Mouse (Mus musculus): ENCODE data around the gene Cpa2.
A peak's percentile ranks its signal among the peaks of the same experiment; 100 is the strongest.

Cpa2 gene

DNA sequence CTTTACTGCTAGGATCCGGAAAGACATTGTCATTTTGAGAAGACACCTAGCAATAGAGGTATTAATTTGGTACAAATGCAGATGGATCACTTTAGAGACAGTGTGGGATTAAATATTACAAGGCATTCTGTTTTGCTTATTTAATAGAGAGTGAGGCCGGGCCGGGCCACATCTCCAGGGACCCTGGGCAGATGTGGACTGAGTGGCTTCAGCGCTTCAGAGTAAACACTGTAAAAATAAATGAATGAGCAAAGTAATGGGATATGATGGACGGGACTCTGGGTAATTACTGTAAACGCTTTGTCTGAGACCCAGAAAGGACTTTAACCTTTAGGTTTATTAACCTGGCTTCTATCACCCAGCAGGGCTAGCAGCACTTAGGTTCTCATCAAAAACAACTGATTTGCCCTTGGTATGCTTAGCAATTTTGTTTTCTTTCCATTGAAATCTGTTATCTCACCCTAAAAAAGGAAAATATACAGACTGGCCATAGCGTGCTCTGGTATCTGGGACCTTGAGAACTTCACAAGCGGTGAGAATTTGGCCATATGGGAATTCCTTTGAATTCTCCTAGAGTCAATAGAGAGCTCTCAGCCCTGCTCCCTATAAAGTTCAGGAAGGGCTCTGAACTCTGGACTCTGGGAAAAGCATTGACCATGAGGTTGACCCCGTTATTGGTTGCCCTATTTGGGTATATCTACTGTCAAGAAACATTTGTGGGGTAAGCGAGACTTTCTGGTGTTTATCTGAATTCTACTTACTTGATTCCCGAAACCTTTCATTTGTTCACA, at the start of gene Cpa2:
Cpa2 (plus strand) TSS at position 574 of the 791 bp plus-strand sequence.
- DNase-seq (ENCODE audit: low spot score in 2 of 2) = no peak

DNA sequence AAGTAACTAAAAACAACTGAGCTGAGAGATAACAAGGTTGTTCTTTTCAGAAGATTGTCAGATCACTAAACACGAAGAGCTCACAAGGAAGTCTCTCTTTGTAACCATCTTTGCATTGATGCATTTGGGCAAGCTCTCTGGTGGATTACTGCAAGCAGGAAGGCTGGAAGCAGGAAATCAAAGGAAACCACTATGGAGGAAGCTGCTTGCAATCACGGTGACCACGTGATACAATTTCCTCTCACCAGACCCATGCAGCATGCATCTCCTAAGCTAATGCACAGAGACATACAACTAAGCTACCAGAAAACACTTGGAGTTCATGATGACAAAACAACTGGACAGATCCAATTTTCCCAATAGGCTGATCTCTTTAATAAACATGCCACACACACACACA, 42.3 kb upstream of the Cpa2 start:
- DNase-seq (ENCODE audit: low spot score in 2 of 2) = no peak

DNA sequence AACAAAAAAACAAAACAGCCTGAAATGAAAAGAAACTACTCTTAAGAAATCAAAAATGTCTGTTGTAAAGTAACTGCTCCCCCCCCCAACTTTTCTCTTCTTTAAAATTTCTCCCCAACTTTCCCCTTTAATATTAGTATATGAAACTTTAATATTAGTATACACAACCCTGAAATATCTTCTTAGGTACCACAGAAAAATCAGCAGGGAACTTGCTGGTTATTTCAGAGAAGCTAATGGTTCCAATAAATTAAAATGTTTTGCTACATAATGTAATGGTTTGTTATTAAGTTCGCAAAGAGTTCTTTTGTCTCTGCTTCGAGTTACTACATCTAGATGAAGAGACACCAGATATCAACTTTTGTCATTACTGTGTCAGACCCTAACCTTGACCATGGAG, 32.6 kb upstream of the Cpa2 start:
- DNase-seq (ENCODE audit: low spot score in 2 of 2) = no peak

DNA sequence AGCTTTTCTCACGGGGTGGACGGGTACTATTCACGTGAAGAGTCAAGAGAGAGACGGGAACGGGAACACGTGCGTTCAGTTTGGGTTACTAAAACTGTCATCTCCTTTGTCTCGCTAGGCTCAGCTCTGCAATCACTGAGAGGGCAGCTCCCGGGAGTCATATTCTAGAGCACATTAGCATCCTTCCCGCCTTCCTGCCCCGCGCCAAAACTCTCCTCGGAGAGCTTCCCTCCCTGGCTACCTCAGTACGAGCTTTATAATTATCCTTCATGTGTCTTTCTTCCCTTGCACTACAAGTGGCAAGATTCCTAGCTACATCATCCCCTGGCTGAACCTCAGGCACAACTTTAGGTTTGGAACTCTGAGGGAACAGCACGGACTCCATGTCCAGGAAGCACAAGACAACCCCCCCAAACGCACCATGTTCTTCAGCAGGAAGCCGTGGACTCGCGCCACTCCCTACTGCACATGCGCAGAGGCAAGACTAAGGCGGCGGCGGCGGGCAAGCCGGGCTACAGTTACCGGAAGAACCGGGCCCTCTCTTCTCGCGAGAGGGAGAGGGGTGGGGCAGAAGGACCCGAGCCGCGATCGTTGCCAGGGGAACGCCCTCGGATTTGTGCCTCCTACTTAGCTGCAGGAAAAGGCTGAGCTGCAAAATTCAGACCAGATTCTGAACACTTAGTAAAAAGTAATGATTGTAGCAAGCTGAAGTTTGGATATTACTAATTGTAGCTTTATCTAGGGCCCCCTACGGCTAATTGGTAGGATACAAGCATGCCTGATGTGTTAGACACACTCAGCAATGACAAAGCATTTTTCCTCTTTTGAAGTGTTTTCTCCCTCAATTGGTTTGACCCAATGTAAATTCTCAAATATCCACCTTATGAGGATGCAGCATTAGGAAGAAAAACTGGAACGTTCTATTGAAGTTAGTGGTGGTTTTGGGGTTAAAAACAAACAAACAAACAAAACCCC, 31.8 kb upstream of the Cpa2 start, which contains the start of the genes Tmem209 and Ssmem1:
Tmem209 (minus strand) TSS at position 519 of the 975 bp plus-strand sequence.
Ssmem1 (plus strand) TSS at position 585 of the 975 bp plus-strand sequence.
- DNase-seq (ENCODE audit: low spot score in 2 of 2) = peak; percentile 99 to 100

DNA sequence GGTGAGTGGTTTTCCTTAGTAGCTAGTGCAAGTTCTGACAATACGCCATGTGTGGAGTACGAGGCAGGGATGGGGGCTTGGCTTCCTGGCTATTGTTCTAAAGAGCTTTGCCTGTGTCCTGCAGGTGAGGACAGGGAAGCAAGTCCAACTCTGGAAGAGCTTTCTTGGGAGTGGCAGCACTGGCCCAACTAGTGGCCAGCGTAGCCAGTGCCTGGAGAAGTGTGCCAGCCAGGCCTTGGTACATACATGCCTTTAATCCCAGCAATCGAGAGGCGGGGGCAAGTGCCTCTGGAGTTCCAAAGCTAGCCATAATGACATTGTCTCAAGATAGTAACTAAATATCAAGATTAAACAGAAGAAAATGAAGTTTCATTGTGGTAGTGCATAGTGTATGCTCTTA, 31.1 kb upstream of the Cpa2 start:
- peak in 1 of 2 experiments; percentile 36 for DNase-seq (ENCODE audit: low spot score in 2 of 2)

DNA sequence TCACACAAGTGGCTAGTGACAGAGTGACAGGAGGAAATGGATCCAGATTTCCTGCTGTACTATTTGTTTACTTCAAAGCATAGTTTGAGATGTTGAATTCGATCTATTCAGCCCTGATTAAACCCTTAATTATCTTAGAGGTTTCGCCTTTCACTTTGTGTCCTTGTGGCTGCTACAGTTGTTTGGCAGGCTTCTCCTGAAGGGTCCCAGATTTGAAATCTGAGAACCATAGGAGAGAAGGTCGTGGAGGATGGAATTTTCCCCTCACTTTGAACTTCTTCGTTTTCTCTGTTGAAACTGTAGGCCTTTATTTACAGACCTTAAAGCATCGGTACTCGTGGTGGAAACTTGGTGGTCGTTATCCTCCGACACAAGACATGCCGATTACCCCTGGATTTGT, 27.1 kb upstream of the Cpa2 start:
- DNase-seq (ENCODE audit: low spot score in 2 of 2) = no peak

DNA sequence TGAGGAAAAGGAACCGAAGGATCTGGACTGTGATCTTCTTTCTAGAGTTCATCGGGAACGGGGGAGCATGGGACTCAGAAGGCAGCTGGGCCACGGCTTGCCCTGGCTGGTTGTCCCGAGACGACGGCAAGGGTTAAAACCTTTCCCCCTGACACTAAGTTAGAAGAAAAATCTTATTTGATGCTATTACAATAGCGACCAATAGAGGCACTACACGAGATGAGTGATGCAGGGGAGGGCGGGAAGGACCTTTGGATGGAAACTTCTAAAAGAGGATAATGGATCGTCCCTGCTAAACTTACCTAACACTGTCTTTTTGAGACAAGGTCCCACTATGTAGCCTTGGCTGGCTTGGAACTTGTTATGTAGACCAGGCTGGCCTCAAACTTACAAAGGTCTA, 21.0 kb upstream of the Cpa2 start:
- no peak for DNase-seq (ENCODE audit: low spot score in 2 of 2)

DNA sequence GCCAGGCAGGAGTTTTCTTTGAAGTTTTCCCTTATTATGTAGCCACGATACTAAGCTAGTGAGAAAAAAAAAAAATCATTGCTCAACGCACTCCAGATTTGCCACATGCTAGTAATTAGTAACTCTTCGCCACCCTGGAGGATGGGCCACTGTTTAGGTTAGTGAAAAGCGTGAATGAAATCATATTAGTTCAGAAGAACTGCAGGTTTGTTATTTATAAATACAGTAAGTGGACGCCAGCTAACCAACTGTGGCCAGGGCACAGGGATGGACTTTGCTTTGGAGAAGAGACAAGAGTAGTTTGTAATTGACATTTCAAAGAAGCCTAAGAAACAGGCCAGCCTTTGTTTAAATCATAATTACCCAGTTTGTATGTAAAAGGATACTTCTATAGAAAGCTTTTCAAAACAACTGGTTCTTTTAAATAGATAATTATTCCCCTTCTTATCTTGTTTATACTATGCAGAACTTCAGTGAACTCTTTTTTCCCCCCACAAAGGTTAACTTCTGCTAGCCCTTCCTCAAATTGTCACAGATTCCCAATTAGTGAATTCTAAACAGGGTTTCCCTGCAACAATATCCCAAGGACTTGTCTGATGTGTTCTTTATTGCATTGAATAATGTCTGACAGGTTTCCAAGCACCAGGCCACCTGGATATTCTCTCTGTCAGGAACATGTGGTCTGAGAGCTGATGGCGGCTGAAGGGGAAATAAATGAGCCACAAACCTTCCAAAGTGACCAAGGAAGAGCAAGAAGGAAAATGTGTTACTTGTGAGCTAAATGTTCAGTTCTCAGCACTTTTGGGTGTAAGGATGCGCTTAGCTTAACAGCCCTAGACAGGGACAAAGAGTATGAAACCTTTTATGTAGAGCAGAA, 15.7 kb upstream of the Cpa2 start:
- no peak for DNase-seq (ENCODE audit: low spot score in 2 of 2)

DNA sequence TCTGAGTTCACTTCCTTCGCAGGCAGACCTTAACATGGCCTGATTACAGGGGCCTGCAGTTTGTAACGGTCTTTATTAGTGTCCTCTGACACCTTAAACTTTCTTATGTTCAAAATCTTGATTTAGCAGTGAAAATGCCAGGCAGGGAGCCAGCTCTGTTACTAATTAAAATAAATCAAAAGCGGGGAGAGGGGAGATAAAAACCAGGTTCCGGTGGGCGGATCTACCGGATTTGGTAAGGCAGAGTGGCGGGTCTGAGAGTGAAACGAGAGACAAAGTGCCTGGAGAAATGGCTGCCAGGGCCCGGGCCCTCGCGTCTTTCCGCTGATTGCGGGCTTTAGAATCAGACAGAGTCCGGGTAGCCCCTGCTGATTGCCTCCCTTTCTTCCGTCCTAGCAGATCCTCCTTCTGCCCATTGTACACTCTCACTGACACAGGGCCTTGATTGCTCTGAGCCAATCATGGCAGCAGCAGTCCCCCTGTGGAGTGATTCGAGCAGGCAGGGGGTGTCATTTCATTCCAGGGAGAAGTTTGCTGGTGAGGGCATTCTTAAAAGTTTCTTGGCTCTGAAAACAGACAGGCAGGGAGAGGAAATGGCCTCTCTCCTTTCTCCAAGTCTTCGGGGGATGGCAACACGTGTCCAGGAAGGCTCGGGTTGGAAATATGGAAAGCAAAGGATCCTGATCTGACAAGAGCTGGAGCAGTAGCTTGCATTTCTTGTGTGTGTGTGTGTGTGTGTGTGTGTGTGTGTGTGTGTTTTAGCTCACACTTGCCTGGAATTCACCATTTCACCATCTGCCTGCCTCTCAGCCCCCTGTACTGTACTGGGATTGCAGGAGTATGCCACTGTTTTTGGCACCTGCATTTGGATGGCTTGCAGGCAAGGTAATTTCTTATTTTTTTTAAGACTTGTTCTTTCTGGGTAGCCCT, 14.5 kb upstream of the Cpa2 start:
- no peak for DNase-seq (ENCODE audit: low spot score in 2 of 2)

DNA sequence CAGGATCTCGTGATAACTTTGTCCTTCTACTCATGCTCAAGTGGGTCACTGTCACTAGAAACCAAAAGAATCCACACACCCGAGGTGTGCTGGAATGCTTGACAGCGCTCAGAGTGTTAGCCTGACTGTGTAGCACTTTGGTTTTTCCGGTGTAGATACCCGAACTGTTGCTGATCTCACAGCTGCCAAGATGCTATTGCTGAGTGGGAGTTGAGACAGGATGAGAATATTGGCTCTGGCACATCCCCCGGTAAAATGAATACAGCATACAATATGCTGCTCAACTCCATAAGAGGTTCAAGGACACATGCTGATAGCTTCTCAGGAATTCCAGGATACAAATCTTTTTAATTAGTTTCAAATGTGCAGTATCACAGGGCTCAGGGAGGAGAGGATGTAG, 12.6 kb upstream of the Cpa2 start:
- peak in 1 of 2 experiments; percentile 51 for DNase-seq (ENCODE audit: low spot score in 2 of 2)

DNA sequence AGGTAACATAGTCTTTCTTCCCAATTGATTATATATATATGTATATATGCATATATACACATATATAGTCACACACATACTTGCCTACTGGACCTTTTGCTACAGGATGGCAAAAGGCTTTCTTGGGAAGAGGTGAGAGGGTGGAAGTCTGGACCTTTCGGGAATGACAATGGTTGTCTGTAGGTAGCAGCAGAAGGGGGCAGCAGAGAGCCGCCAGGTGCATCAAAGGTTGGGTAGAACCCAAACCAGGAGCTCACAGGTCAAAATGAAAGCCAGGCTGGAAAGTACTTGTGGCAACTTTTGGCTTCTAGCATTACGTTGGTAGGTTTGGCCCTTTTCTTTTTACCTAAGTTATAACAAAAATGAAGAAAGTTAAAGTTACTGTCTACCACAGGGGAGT, 6.0 kb upstream of the Cpa2 start:
- DNase-seq (ENCODE audit: low spot score in 2 of 2) = no peak

DNA sequence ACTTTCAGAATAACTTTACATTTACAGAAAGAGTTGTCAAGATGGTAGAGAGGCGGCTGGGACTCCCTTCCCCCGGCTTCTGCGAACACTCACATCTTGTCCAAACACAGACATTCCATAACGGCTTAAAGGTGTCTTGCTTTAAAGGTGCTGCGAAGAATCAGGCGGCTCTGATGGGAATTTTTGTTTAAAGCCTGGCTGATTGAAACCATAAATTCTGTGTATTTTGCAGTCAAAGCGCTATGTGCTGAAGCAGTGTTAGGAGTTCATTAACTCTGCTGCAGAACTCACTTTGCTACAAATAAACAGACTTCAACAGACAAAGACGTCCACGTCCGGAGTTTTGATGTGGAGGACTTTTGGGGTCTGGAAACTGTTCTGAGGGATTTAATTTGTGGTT, 3.1 kb upstream of the Cpa2 start:
- no peak for DNase-seq (ENCODE audit: low spot score in 2 of 2)

DNA sequence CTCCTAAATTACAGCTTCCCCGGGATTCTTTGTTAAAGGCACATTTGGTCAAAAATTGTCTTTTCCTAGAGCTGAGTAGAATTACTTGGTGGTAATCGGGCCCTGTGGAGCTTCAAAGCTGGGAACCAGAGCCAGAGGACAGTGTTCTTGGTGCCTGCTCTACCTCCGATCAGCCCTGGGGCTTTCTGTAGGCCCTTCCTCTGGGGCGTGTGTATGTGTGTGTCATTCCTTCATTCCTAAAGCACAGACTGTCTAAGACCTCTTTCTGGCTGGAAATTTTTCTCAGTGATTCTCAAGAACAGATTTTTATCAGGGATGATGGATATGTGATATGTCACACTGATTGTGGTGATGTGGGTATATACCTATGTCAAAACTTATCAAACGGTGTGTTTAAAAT, 2.6 kb upstream of the Cpa2 start:
- no peak for DNase-seq (ENCODE audit: low spot score in 2 of 2)

DNA sequence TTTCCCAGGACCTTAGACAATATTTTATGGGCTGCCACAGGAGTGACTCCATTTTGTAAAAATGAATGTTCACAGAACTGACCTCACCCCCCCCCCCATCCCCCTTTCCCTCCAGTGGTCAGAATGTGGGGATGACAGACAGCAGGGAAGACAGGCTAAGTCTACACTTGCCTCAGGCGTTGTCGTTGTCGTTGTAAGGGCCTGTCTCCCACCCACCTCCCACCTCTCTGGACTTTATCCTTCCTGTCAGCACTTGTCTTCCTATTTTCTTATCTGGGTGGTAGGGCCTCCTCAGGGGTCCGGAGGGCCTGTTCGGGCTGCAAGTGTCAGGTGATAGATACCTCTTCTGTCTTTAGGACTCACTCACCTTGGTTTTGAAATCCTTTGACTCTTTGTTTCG, 895 bp downstream of the Cpa2 start:
- no peak for DNase-seq (ENCODE audit: low spot score in 2 of 2)

DNA sequence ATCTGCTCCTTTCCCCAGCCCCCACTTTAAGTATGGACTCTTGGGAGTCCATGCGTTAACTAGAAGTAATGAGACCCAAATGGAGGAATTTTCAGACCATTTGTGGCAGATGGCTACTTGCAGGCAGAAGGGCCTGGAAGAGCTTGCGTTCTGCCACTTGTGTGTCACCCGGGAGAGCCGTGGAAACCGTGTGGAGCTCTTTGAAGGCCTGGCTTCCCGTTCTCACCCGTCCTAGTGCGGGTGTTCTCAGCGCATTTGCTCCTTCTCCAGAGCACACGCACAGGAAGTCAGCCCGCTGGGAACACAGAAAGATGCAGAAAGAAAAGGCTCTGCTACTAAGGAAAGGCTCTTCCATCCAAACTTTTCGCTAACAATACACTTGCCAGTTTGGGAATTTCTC, 1.7 kb downstream of the Cpa2 start:
- DNase-seq (ENCODE audit: low spot score in 2 of 2) = no peak

DNA sequence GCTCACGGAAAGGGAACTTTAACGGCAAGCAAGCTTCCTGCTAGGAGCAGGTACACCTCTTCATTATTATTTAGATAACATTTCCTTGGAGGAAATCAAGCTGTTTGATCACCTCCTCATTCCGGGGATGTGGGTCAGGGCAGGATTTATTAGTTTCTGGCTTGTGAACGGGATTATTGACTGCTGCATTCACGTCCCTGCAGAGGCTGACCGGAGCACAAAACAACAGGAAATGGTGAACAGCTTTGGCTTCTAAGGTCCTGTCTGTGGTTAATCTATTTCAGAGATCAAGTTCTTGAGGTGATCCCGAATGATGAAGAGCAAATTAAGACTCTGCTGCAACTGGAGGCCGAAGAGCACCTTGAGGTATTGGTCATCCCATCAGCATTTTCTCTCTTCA, 2.5 kb downstream of the Cpa2 start:
- no peak for DNase-seq (ENCODE audit: low spot score in 2 of 2)

DNA sequence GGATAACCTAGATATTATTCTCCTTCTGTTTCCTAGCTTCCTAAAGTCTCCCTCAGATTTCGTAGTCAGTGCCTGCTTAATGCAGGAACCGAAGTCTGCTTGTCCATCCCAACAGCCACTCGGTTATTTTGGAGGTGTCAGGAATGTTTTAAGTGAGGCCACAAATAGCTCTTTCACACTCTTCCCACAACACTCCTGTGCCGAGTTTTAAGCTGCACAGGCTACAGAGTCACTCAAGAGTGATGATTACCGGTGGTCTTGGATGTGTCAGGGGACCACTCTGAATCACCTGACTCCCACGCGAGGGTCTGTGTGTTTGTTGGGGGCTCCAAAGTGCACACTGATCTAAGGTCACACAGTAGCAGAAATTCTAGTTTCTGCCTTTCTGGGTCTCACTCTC, 4.3 kb downstream of the Cpa2 start:
- peak in 1 of 2 experiments; percentile 51 for DNase-seq (ENCODE audit: low spot score in 2 of 2)

DNA sequence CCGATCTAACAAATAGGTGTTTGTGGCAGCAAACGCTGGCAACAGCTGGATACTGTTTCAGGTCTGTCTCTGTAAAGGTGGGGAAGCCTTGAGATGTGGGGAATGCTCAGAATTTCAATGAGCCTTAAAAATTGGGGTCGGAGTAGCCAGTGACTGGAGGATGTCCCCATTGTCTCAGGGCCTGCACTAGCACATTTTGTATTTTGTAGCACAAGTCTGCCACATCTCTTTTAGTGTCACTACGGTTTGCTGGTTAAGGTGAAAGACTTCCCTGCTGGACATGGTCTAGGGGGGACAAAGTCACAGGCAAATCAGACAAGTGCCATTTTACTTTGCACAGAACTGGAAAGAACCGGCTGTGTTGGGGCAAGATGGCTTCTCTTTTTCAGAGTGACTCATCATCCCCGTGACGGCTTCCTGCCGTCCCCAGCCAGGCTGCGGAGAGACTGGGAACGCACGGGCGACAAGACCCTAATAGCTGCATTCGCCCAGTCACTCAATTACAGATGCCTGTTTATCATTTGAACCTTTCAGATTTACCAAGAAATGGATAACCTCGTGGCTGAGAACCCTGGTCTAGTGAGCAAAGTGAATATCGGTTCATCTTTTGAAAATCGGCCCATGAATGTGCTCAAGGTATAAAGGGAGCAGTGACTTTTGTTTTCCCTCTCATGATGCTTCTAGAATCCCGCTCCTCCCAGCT, 5.3 kb downstream of the Cpa2 start:
- DNase-seq (ENCODE audit: low spot score in 2 of 2) = peak in 1 of 2 experiments; percentile 54

DNA sequence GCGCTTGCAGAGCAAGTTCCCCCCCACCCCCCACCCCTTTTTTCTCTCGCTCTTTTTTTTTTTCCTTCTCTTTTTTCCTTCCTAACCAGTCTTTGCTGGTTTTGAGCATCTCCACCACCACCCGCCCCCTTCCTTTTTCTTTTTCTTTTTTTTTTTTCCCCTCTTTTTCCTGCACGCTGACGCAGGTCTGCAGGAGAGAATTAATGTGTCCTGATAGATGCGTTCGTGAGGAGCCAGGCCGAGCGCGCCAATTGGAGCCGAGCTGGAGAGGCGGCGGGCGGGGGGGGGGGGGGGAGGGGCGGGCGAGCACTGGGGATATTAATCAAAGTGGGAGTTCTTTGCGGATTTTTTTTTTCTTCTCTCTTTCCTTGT, 5.9 kb downstream of the Cpa2 start:
- DNase-seq (ENCODE audit: low spot score in 2 of 2) = peak; percentile 63 to 72
